Mouse (Mus musculus): Measurements from ENCODE around the gene Vhl. TPM values are rescaled to one million over a fixed set of nuclear protein-coding genes. Genes with fewer than 3 reads are reported as not detected.

Vhl gene
- total and polyA plus RNA-seq, 3 experiments = 6.4 to 25.4 (median 12.5) TPM

- H3K27me3 ChIP-seq (ENCODE audit: insufficient read depth, low read length) = no peaks in the 10 kb centered on the region
- no peak overlapping the region for H3K4me3 ChIP-seq (ENCODE audit: low read depth, low read length)
- peaks cover 6% of the 10 kb centered on the region for H3K9me3 ChIP-seq (replicated peaks)
- no peak for TF ChIP-seq GATA1 (IDR thresholded peaks at IDR 0.05; ENCODE audit: borderline replicate concordance, low read length)
- no peak for TF ChIP-seq TAL1 (conservative IDR thresholded peaks at IDR 0.05; ENCODE audit: low read depth, low read length)
- no peak for TF ChIP-seq GATA2 (IDR thresholded peaks at IDR 0.05; ENCODE audit: borderline replicate concordance, low read depth, low read length)
- no peak for TF ChIP-seq POLR2AphosphoS5 (IDR thresholded peaks at IDR 0.05; ENCODE audit: insufficient replicate concordance, low read depth, low read length)
- TF ChIP-seq CTCF (IDR thresholded peaks at IDR 0.05; ENCODE audit: low read depth, low read length) = no peak
- ATAC-seq (ENCODE audit: extremely low read depth, insufficient number of reproducible peaks, low FRiP score, poor library complexity, severe bottlenecking) (no peak), DNase-seq (ENCODE audit: low spot score) (no peak)
- peaks cover 17% of the 10 kb centered on the region for H3K4me1 ChIP-seq (ENCODE audit: insufficient read depth, low read depth, low read length)
- H3K36me3 ChIP-seq (replicated peaks) = peaks cover 11% of the 10 kb centered on the region
Measured at GRCm38 (mm10) chr6:113661353-113662241, 37.8 kb downstream of the Vhl start.

- Histone ChIP-seq H3K27me3 (ENCODE audit: insufficient read depth, low read length) (no peaks in the 10 kb centered on the region), H3K4me1 (ENCODE audit: insufficient read depth, low read depth, low read length) (peaks cover 17% of the 10 kb centered on the region), H3K4me3 (ENCODE audit: low read depth, low read length) (no peak overlapping the region), H3K36me3 (replicated peaks) (peaks cover 19% of the 10 kb centered on the region), H3K9me3 (replicated peaks) (peaks cover 6% of the 10 kb centered on the region)
- no peak for ATAC-seq (ENCODE audit: extremely low read depth, insufficient number of reproducible peaks, low FRiP score, poor library complexity, severe bottlenecking)
- DNase-seq (ENCODE audit: low spot score) = no peak
- TF ChIP-seq TAL1 (conservative IDR thresholded peaks at IDR 0.05; ENCODE audit: low read depth, low read length) = no peak
- no peak for TF ChIP-seq CTCF (IDR thresholded peaks at IDR 0.05; ENCODE audit: low read depth, low read length)
- TF ChIP-seq POLR2AphosphoS5 (IDR thresholded peaks at IDR 0.05; ENCODE audit: insufficient replicate concordance, low read depth, low read length) = no peak
- TF ChIP-seq GATA2 (IDR thresholded peaks at IDR 0.05; ENCODE audit: borderline replicate concordance, low read depth, low read length) = no peak
- TF ChIP-seq GATA1 (IDR thresholded peaks at IDR 0.05; ENCODE audit: borderline replicate concordance, low read length) = no peak
Measured at GRCm38 (mm10) chr6:113662964-113663700, 39.4 kb downstream of the Vhl start.

- H3K4me3 ChIP-seq (ENCODE audit: low read depth, low read length) = no peak overlapping the region
- no peaks in the 10 kb centered on the region for H3K27me3 ChIP-seq (ENCODE audit: insufficient read depth, low read length)
- DNase-seq (ENCODE audit: low spot score) = no peak
- H3K4me1 ChIP-seq (ENCODE audit: insufficient read depth, low read depth, low read length) = peaks cover 24% of the 10 kb centered on the region
- peaks cover 6% of the 10 kb centered on the region for H3K9me3 ChIP-seq (replicated peaks)
- ATAC-seq (ENCODE audit: extremely low read depth, insufficient number of reproducible peaks, low FRiP score, poor library complexity, severe bottlenecking) = no peak
- TF ChIP-seq CTCF (IDR thresholded peaks at IDR 0.05; ENCODE audit: low read depth, low read length) = no peak
- no peak for TF ChIP-seq POLR2AphosphoS5 (IDR thresholded peaks at IDR 0.05; ENCODE audit: insufficient replicate concordance, low read depth, low read length)
- no peak for TF ChIP-seq GATA1 (IDR thresholded peaks at IDR 0.05; ENCODE audit: borderline replicate concordance, low read length)
- TF ChIP-seq GATA2 (IDR thresholded peaks at IDR 0.05; ENCODE audit: borderline replicate concordance, low read depth, low read length) = no peak
- TF ChIP-seq TAL1 (conservative IDR thresholded peaks at IDR 0.05; ENCODE audit: low read depth, low read length) = no peak
- H3K36me3 ChIP-seq (replicated peaks) = peaks cover 20% of the 10 kb centered on the region
Measured at GRCm38 (mm10) chr6:113664305-113664704, 40.5 kb downstream of the Vhl start.

- peaks cover 5% of the 10 kb centered on the region for H3K9me3 ChIP-seq (replicated peaks)
- H3K36me3 ChIP-seq (replicated peaks) = peaks cover 39% of the 10 kb centered on the region
- DNase-seq (ENCODE audit: low spot score) (no peak), ATAC-seq (ENCODE audit: extremely low read depth, insufficient number of reproducible peaks, low FRiP score, poor library complexity, severe bottlenecking) (no peak)
- peaks cover 7% of the 10 kb centered on the region; the same call in 1 of the 2 replicates for H3K4me1 ChIP-seq (ENCODE audit: insufficient read depth, low read depth, low read length)
- TF ChIP-seq GATA1 (IDR thresholded peaks at IDR 0.05; ENCODE audit: borderline replicate concordance, low read length) = no peak
- no peak for TF ChIP-seq TAL1 (conservative IDR thresholded peaks at IDR 0.05; ENCODE audit: low read depth, low read length)
- no peak for TF ChIP-seq CTCF (IDR thresholded peaks at IDR 0.05; ENCODE audit: low read depth, low read length)
- no peak for TF ChIP-seq POLR2AphosphoS5 (IDR thresholded peaks at IDR 0.05; ENCODE audit: insufficient replicate concordance, low read depth, low read length)
- no peak for TF ChIP-seq GATA2 (IDR thresholded peaks at IDR 0.05; ENCODE audit: borderline replicate concordance, low read depth, low read length)
- H3K27me3 ChIP-seq (ENCODE audit: insufficient read depth, low read length) = no peaks in the 10 kb centered on the region
- H3K4me3 ChIP-seq (ENCODE audit: low read depth, low read length) = no peak overlapping the region
Measured at GRCm38 (mm10) chr6:113667611-113668122, 43.9 kb downstream of the Vhl start.

- H3K36me3 ChIP-seq (replicated peaks) = peaks cover 42% of the 10 kb centered on the region
- H3K27me3 ChIP-seq (ENCODE audit: insufficient read depth, low read length) = no peaks in the 10 kb centered on the region
- peaks cover 7% of the 10 kb centered on the region; the same call in 1 of the 2 replicates for H3K4me1 ChIP-seq (ENCODE audit: insufficient read depth, low read depth, low read length)
- no peaks in the 10 kb centered on the region; the same call in 1 of the 2 replicates for H3K9me3 ChIP-seq (replicated peaks)
- DNase-seq (ENCODE audit: low spot score) (no peak), ATAC-seq (ENCODE audit: extremely low read depth, insufficient number of reproducible peaks, low FRiP score, poor library complexity, severe bottlenecking) (no peak)
- H3K4me3 ChIP-seq (ENCODE audit: low read depth, low read length) = no peak overlapping the region
- TF ChIP-seq GATA2 (IDR thresholded peaks at IDR 0.05; ENCODE audit: borderline replicate concordance, low read depth, low read length) = no peak
- no peak for TF ChIP-seq POLR2AphosphoS5 (IDR thresholded peaks at IDR 0.05; ENCODE audit: insufficient replicate concordance, low read depth, low read length)
- no peak for TF ChIP-seq TAL1 (conservative IDR thresholded peaks at IDR 0.05; ENCODE audit: low read depth, low read length)
- TF ChIP-seq CTCF (IDR thresholded peaks at IDR 0.05; ENCODE audit: low read depth, low read length) = no peak
- TF ChIP-seq GATA1 (IDR thresholded peaks at IDR 0.05; ENCODE audit: borderline replicate concordance, low read length) = no peak
Measured at GRCm38 (mm10) chr6:113668287-113669154, 44.8 kb downstream of the Vhl start.

Data from G1E (cell line).